Mouse (Mus musculus) cerebellum, postnatal 14 days (tissue): ENCODE results near the gene Rad1.
"Not testable (repeated sequence)": the region's sequence is repeated elsewhere in the genome, so short reads cannot be mapped to it uniquely, and the experiment has no call there.

ENCODE experiments used
- DNase-seq, 2 experiments: peaks; one replicate each; pipeline ENCODE4 v3.0.0; 2021; ENCODE audit warnings: mixed read lengths in 2 of 2

Rad1 gene

GRCm38 (mm10) chr15:10485484-10486364 is at the start of gene Rad1, which contains the start of gene Brix1:
Gene Rad1, plus strand, starts transcription at chr15:10486018.
Gene Brix1, minus strand, starts transcription at chr15:10485947.
- DNase-seq: peak; percentile 93 to 94

- DNase-seq: no peak
These were observed 48.9 kb upstream of the Rad1 start for GRCm38 (mm10) chr15:10436893-10437292.

DNA sequence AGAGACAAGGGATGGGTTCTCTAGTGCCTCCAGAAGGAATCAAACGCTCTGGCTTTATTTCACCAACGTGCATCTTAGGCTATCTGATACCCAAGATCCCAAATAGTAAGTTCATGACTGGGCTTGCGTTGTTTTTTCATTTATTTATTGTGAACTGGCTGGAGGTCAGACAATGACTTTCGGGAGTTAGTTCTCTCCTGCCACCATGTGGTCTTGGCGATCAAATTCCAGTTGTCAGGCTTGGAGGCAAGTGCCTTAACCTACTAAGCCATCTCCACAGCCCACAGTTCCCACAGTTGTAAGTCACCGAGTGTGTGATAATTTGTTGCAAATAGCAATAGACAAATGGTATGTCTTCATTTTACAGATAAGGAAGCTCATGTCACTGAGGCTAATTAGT is 45.9 kb upstream of the Rad1 start:
- peak in 1 of 2 experiments; percentile 19 for DNase-seq

- no peak for DNase-seq
These were observed 44.3 kb upstream of the Rad1 start for GRCm38 (mm10) chr15:10441493-10441892.

DNA sequence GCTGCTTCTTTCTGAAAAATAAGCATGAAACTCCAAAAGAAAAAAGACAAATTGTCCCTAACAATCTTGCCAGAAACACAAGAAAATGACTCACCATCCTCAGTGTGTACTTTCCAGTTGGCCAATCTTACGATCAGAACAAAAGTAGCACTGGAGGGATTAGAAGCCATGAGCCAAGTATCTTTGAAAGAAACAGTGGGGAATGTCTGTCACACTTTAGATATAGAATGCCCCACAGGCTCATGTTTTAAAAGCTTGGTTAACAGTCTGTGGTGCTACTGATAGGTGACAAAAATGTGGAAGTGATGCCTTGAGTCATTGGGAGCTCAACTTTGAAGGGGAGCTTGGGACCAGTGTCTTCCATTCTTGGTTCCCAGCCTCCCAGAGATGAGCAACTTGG is 43.5 kb upstream of the Rad1 start:
- DNase-seq: no peak

DNA sequence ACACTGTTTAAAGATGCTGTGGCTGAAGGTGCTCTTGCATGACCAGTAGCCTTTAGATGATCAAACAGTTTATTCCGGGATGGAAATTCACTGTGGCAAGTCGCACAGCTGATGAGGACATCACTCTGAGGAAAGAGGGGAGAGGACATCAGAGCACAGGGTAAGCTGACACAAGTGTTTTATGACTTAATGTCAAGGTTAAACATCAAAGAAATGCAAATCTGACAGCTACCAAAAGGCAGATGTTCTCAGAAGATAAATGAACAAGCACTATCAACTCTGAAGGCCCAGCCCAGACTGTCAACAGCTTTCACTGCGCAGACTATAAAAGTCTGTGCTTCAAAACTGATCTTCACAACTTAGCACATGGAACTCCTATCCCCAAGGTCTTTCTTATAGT is 38.7 kb upstream of the Rad1 start:
- no peak for DNase-seq

GRCm38 (mm10) chr15:10460986-10461385 is 24.8 kb upstream of the Rad1 start:
- no peak for DNase-seq

- no peak for DNase-seq
These were observed 22.3 kb upstream of the Rad1 start for GRCm38 (mm10) chr15:10463555-10463954.

GRCm38 (mm10) chr15:10464678-10465077 is 21.1 kb upstream of the Rad1 start:
- no peak for DNase-seq

GRCm38 (mm10) chr15:10468761-10469160 is 17.1 kb upstream of the Rad1 start:
- DNase-seq: no peak

DNA sequence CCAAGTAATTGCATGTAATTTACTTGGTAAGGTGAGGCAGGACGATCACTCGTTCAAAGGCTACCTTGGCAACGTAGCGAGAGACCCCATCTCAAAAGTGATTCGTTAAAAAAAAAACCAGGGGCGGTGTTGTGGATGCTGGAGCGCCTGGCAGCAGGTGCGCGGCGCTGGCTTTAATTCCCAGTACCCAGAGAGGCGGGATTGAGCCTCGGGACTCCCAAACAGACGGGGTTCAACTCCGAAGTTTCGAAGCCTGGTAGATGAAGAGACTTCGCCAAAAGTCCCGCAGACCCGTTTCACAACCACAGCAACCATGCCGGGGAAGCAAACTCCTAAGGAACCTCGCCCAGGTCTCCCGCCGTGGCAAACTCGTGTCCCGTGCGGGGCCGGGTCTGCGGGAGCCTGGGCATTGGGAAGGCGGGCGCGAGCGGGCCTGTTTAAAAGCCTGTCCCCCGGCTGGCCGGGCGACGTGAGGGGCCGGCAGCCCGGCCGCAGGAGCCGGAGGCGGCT is 16.1 kb upstream of the Rad1 start:
- DNase-seq: peak in 1 of 2 experiments; percentile 52

DNA sequence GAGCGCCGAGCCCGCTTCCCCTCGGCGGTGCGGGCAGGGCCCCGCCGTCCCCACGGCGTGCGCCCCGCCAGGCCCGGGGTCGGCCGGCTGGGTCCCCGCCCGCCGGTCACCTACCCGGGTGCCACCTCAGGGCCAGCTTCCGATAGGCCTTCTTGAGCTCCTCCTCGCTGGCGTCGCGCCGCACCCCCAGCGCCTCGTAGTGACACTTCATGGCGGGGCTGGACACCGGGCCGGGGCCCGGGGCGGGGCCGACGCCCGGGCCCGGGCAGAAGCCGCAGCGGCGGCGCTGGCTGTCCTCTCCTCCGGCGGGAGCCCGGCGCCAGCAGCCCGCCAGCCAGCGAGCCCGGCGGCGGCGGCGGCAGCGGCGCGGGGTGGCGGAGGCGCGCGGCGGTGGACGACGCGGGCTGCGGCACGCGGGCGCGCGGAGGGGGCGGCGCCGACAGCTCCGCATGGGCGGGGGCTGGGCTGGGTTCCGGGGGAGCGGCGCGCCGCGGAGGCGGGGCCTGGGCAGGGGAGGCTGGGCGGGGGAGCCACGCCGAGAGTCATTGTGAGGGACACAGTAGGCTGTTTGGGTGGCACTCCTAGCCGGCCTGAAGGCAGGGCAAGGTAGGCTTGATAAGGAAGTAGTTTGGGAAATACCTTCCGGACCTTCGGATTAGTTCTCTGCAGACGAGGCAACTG is 15.5 kb upstream of the Rad1 start, which contains the start of gene Dnajc21:
TSS of gene Dnajc21 (minus strand) at position 366 of the 681 bp plus-strand sequence.
- peak; percentile 91 to 92 for DNase-seq

- no peak for DNase-seq
These were observed 14.9 kb upstream of the Rad1 start for GRCm38 (mm10) chr15:10470941-10471340.

DNA sequence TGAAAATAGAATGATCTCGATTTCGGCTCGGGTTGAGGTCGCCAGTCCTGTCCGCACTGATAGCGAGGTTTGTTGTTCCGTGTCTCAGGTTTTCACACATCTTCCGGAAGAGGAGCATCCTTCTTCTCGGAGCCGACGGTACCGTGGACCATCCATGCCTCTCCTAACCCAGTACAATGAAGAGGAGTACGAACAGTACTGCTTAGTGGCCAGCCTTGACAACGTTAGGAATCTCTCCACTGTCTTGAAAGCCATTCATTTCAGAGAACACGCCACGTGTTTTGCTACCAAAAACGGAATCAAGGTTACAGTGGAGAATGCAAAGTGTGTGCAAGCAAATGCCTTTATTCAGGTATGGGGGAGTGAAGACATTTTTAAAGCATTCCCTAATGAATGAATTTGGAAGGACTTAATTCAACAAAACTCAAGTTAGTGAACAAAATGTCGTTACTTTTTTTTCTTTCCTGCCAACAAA is 584 bp downstream of the Rad1 start:
- no peak for DNase-seq

DNA sequence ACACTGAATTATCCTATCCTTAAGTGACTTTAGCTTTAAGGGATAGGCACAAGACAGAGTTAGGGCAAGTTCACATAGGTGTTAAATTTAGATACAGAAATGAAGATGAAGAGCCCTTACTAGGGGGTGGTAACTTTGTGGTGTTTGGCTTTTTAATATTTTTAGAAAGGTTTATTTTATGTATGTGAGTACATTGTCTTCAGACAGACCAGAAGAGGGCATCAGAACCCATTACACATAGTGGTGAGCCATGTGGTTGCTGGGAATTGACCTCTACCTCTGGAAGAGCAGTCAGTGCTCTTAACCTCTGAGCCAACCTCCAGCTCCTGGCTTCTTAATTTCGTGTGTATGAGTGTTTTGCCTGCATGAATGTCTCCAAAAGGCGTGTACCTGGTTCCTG is 1.4 kb downstream of the Rad1 start:
- DNase-seq: no peak

GRCm38 (mm10) chr15:10490101-10490500 is 4.3 kb downstream of the Rad1 start:
- DNase-seq: no peak

DNA sequence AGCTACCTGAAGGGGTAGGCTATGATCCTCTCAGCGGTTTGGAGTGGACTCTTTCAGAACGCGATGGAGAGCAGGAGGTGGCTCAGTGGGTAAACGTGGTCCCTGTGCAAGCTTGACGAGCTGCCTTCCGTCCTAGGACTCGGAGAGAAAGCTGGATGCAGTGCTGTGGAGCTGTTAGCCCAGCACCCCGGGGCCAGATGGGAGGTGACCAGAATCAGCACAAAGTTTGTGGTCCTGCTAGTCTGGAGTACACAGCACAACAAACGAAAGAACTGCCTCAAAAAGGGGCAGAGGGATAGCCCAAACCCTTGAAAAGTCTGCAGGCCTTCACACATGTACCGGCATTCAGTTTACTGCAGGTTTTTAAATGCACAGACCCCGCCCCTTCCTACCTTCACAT is 10.1 kb downstream of the Rad1 start:
- no peak for DNase-seq

- not testable (repeated sequence) for DNase-seq
These were observed 10.9 kb downstream of the Rad1 start for GRCm38 (mm10) chr15:10496696-10497095.

- DNase-seq: no peak
These were observed 13.8 kb downstream of the Rad1 start for GRCm38 (mm10) chr15:10499593-10499992.

DNA sequence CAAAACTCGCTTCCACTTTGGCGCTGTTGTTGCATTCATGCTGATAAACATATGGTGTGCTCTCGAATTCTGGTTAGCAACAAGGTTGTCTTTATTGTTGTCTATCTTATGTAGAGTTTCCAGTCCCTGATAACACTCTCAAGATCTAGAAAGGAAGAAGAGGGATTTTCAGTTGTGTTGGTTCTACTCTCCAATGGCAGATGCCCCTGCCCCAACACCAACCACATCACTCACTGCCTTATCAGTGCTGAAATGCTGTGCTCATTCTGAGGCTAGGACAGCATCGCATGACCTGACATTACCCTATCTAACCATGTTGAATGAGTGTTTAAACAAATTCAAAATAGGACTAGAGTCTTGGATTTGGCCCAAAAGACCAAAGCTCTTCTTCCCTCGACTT is 14.2 kb downstream of the Rad1 start:
- no peak for DNase-seq

DNA sequence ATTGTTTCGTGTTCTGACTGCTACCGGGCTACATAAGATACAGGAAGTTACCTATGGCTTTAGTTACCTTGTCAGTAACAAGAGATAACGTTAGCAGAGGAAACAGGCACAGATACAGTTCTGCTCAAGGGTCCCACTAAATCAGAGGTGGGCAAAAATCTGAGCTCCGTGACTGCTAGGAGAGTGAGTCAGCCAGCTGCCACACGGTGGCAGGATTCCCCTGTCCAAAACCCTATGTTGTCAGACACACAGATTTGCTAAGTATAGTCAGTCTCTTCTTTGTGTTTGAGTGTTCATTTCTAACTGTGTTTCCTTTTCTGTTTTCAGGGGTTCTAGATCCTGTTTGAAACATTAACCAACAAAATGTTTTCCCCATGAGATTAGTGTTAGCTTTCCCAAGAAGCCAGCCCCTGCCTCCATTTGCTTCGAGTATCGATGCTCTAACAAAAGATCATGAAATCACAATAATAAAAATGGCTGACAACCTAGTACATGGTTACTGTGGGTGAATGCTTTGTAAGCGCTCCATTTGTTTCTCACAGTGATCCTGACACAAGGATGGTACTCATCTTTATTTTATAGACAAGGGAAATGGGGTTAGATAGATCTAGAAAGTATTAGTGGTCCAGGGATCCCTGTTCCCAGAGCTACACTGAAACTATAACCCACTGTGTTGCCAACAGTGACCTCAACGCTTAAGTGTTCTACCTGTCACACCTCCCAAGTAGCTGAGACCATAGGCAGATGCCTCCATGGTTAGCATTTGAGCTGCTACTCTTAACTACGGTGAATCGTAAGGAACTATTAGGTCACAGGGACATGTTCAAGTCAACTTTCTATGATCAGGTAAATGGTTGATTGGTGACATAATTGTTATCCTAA is 15.3 kb downstream of the Rad1 start:
- DNase-seq: peak; percentile 70 to 72

- DNase-seq: peak; percentile 22 to 29
These were observed 20.3 kb downstream of the Rad1 start for GRCm38 (mm10) chr15:10506099-10506498.

DNA sequence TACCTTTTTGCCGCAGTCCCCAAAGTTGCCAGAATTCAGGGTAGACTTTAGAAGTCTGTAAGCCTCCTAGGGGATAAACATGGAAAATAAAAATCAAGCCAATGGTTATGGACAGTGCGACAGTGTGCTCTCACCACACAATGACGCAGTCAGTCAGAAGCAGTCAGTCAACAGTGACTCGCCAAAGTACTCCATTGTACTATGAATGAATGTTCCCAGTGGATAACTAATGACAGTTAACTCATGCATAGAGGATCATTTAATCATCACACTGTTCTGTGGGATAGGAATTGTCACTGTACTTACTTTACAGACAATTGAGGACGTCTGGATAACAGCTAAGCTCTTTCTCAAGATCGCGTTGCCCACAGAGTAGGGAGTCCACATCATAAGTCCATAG is 29.3 kb downstream of the Rad1 start:
- DNase-seq: no peak
